Mouse (Mus musculus): ENCODE measurements around the gene Ndufaf7.

DNA sequence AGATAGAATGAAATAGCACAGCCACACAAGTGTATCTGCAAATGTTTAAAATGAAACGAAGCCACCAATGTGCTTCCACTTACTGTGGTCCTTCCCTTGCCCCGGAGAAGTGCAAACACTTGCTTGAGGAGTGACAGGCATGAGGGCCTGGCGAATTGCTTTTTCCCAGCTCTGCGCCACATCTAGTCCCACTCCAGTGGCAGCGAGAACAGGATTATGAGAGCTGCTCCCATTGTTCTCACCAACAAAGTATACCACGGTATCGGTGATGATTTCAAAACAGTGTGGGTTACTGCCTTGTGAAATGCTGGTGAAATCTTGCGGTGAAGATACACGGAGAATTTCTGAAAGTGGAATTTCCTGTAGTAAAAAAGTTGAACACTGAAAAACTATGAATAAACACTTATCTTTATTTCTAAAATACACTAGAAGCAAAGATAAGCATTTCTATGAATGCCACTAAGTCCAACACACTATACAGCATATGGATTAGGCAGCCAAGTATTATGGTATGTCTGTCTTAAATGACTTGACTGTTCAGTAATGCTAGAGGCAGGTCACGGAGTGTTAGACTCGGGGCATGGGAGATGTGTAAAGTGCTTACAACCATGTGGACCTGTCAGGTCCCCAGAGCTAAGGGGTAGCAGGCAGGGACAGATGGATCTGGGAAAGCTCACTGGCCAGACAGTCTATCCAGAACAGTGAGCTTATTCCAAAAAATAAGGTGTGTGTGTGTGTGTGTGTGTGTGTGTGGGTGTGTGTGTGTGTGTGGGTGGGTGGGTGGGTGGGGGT lies 29.4 kb downstream of the Ndufaf7 start:
- TF ChIP-seq CTCF (IDR thresholded peaks at IDR 0.05; ENCODE audit: low read depth) (no peak), EP300 (optimal IDR thresholded peaks at IDR 0.05) (no peak)
